Mouse (Mus musculus) heart, embryonic 15.5 days (tissue): ENCODE results near the gene Il17re. TPM values are rescaled to one million over a fixed set of nuclear protein-coding genes. Genes with fewer than 3 reads are reported as not detected.

Source experiments
- ATAC-seq: fragments of 200-750 bp; cut with Nextera tagmentation; replicated peaks from 2 replicates; pipeline ENCODE4 v1.8.0; 2017; ENCODE audit warnings: low read depth, moderate TSS enrichment; ENCODE audit not compliant: insufficient number of reproducible peaks, insufficient read depth, low FRiP score
- H3K27ac ChIP-seq: fragments of 300-500 bp; sonication (generic); 2 replicates; pipeline ENCODE4 v1.5.1; 2015; ENCODE audit warnings: mild to moderate bottlenecking, inconsistent platforms
- H3K27me3 ChIP-seq: fragments of 300-500 bp; sonication (generic); 2 replicates; pipeline ENCODE4 v1.6.1; 2015; ENCODE audit warnings: inconsistent platforms
- H3K36me3 ChIP-seq: fragments of 300-500 bp; sonication (generic); 2 replicates; pipeline ENCODE4 v1.6.1; 2015; ENCODE audit warnings: mild to moderate bottlenecking, inconsistent platforms
- H3K4me1 ChIP-seq: fragments of 300-500 bp; sonication (generic); replicated peaks from 2 replicates; pipeline ENCODE4 v1.6.1; 2015; ENCODE audit warnings: inconsistent platforms
- H3K4me2 ChIP-seq: fragments of 300-500 bp; sonication (generic); 2 replicates; pipeline ENCODE4 v1.6.1; 2015; ENCODE audit warnings: inconsistent platforms, mild to moderate bottlenecking, moderate library complexity
- H3K4me3 ChIP-seq: fragments of 300-500 bp; sonication (generic); 2 replicates; pipeline ENCODE4 v1.5.1; 2015; ENCODE audit warnings: mild to moderate bottlenecking, inconsistent platforms
- H3K9ac ChIP-seq: fragments of 300-500 bp; sonication (generic); 2 replicates; pipeline ENCODE4 v1.6.1; 2015; ENCODE audit warnings: mild to moderate bottlenecking, inconsistent platforms
- H3K9me3 ChIP-seq: fragments of 300-500 bp; sonication (generic); replicated peaks from 2 replicates; pipeline ENCODE4 v1.6.1; 2016; ENCODE audit warnings: inconsistent platforms
- WGBS: fragments of 180-500 bp; shearing (Covaris S2); methylation state at CpG from one replicate; pipeline ENCODE4 v1.1.7; 2015; ENCODE audit warnings: mixed read lengths; 5-methylcytosine and 5-hydroxymethylcytosine counted together
- polyA plus RNA-seq: library from polyadenylated mRNA; unstranded; fragments of >200 nt; fragmentation: Nextera tagmentation; extraction: Ambion mirVana; gene quantifications from 2 replicates; pipeline ENCODE4 v1.2.1, GENCODE M21; 2015

Gene Il17re
- polyA plus RNA-seq = 1.4 and 3.5 TPM in 2 replicates

DNA sequence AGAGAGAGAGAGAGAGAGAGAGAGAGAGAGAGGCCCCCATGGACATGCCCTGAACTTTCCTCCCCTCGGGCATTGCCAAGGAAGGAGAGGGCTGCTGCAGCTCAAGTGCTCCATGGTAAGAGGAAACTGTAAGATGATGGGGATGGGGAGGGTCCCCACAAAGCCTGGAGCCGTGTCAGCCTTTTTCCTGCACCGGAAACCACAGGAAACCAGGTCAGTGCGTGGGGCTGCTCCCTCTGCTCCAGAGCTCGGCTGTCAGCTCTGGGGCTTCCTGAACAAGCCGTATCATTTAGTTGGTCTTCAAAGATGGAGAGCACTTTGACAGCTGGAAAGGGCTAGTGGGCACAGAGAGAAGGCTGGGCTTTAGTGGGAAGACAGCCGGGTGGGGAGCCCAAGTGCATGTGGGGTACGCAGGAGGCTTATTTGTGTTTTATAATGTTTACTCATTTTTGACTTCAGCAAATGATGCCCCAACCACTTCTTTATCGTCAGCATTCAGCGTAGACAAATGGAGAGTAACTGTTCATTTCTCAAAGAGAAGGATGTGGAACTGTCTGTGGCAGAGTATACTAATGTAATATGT lies at the start of gene Il17re:
Gene Il17re, plus strand, starts transcription at position 533 of the 583 bp plus-strand sequence.
- Histone ChIP-seq H3K4me2 (no peak within 1 kb of the TSS), H3K27ac (no peak within 1 kb of the TSS), H3K36me3 (no peaks in the 10 kb centered on the region), H3K4me3 (no peak within 1 kb of the TSS), H3K9ac (no peak within 1 kb of the TSS), H3K27me3 (no peaks in the 10 kb centered on the region; the same call in 1 of the 2 replicates), H3K4me1 (no peaks in the 10 kb centered on the region), H3K9me3 (no peaks in the 10 kb centered on the region)
- 54% methylated on average over 10 of the region's 10 CpGs for WGBS
- no peak for ATAC-seq

DNA sequence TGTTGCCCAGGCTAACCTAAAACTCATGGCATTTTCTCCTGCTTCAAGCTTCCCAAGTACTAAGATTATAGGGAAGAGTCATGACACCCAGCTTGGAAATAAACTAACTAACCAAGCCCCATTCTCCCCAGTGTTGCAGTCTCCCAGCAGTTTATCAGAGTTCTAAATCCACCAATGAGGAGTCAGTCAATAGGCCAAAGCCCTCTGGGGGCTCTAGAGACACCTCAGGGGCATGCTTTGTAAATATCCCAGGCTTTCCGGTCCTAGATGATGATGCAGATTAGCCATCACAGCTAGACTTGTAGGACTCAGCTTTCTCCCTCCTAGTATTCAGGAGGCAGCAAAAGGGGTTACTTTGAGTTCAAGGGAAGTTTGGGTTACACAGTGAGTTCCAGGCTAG lies 48.3 kb upstream of the Il17re start:
- ATAC-seq = no peak
- H3K4me2 ChIP-seq = no peak overlapping the region
- no peak overlapping the region for H3K4me3 ChIP-seq
- 77% methylated on average over 1 of the region's 1 CpGs for whole genome bisulfite sequencing
- no peaks in the 10 kb centered on the region for H3K4me1 ChIP-seq
- no peaks in the 10 kb centered on the region for H3K36me3 ChIP-seq
- no peak overlapping the region for H3K9ac ChIP-seq
- H3K9me3 ChIP-seq = no peaks in the 10 kb centered on the region
- no peaks in the 10 kb centered on the region for H3K27me3 ChIP-seq
- no peak overlapping the region for H3K27ac ChIP-seq

DNA sequence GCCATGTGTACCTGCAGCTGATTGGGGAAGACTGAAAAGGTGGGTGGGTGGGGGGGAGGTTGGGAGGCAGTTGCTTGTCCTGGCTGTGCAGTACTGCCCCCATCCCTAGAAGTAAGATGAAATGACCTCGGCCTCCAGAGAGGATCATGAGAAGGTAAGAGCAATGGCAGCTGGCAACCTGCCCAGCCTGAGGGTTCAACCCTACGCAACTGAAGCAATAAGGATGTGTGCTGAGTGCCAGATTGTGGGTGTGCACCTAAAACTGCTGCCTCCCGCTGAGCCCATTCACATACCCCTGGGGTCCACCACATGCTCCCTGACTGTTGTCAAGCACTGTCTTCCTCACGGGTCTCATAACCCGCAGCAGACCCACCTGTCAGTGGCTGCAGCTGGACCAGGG lies 41.9 kb upstream of the Il17re start:
- no peak for ATAC-seq
- no peaks in the 10 kb centered on the region for H3K27me3 ChIP-seq
- peaks cover 15% of the 10 kb centered on the region for H3K4me1 ChIP-seq
- no peak overlapping the region for H3K27ac ChIP-seq
- no peak overlapping the region for H3K9ac ChIP-seq
- no peaks in the 10 kb centered on the region; the same call in 1 of the 2 replicates for H3K36me3 ChIP-seq
- no peak overlapping the region for H3K4me3 ChIP-seq
- no peak overlapping the region for H3K4me2 ChIP-seq
- H3K9me3 ChIP-seq = no peaks in the 10 kb centered on the region
- WGBS = 67% methylated on average over 5 of the region's 5 CpGs

DNA sequence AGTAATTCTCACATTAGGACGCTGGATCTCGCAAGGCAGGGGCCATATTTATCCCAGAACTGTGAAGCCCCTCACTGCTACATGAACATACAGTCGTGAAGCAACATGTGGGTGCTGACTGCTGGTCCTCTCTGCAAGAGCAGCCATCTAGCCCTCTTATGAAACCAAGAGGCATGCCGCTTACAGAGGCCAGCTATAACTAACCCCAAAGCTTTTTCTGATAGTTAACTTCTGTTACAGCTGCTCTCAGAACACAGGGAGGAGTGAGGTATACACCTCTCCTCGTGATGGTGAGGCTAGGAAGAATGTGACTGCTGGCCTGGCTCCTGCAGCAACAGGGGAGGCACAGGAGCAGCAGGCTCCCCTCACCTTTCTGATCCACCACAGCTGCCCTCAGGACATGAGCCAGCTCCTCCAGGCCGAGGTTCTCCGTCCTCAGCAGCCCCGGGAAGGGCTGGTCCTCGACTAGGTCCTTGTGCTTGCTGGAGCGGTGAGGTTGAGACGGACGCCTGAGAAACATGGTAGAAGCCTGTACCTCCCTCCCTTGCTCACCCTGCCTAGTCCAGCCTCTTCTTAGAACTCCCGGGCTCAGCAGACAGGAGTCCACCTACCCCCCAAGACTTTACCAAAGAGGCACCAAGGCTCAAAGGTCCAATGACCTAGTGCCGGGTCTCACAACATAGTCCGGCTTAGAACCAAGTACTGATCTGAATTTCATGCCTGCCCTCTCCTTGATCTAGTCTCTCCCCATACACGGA lies 39.7 kb upstream of the Il17re start:
- H3K4me1 ChIP-seq = peaks cover 15% of the 10 kb centered on the region
- no peak overlapping the region for H3K27ac ChIP-seq
- WGBS = 13% methylated on average over 16 of the region's 16 CpGs
- H3K36me3 ChIP-seq = no peaks in the 10 kb centered on the region; the same call in 1 of the 2 replicates
- H3K4me2 ChIP-seq = peak overlapping the region; percentile 86
- no peaks in the 10 kb centered on the region for H3K27me3 ChIP-seq
- peak; percentile 49 for ATAC-seq
- H3K9ac ChIP-seq = peak overlapping the region; percentile 69
- peak overlapping the region; percentile 66 for H3K4me3 ChIP-seq
- H3K9me3 ChIP-seq = no peaks in the 10 kb centered on the region

DNA sequence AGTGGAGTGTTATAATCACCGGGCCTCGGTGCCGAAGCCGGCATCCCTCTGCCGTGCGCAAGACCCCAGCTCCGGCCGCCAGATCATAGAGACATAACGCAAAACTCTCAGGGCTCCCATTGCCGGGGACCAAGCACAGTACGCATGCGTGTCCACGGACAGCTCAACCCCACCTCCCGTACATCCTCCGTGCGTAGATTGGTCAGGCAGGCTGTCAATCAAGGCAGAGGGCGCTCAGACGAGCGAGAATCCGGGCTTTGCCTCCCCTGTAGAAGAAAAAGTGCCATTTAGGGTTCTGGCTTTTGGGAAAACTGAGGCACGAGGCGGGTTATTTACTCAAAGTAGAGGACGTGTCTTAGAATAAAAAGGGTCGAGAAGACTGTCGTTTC lies 39.1 kb upstream of the Il17re start, which contains the start of gene Rpusd3:
Gene Rpusd3, minus strand, starts transcription at position 142 of the 389 bp plus-strand sequence.
- Histone ChIP-seq H3K4me3 (peak within 1 kb of the TSS; percentile 66), H3K9me3 (no peaks in the 10 kb centered on the region), H3K4me2 (peak within 1 kb of the TSS; percentile 86), H3K27ac (no peak within 1 kb of the TSS), H3K9ac (peak within 1 kb of the TSS; percentile 69), H3K27me3 (no peaks in the 10 kb centered on the region), H3K36me3 (no peaks in the 10 kb centered on the region; the same call in 1 of the 2 replicates), H3K4me1 (peaks cover 15% of the 10 kb centered on the region)
- ATAC-seq = peak; percentile 96
- WGBS = under 1% methylated on average over 25 of the region's 25 CpGs

DNA sequence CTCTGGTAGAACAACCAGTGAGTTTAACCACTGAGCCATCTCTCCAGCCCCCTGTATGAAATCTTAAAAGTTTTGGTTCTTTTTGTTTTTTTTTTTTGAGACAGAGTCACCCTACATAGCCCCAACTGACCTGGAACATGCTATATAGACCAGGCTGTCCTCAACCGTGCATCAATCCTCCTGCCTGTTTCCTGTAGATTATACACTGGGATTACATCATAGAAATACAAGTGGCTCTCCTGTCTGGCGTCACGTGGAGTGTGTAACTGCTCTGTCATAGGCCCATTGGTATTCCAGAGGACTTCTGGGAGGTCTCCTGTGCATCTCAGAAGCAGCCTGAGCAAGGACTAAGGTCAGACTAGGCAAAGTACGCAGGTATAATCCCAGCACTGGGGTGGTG lies 35.3 kb upstream of the Il17re start:
- peaks cover 11% of the 10 kb centered on the region for H3K4me1 ChIP-seq
- no peak overlapping the region for H3K27ac ChIP-seq
- H3K9me3 ChIP-seq = no peaks in the 10 kb centered on the region
- H3K4me2 ChIP-seq = no peak overlapping the region
- H3K36me3 ChIP-seq = no peaks in the 10 kb centered on the region
- H3K27me3 ChIP-seq = no peaks in the 10 kb centered on the region
- WGBS = 60% methylated on average over 4 of the region's 4 CpGs
- ATAC-seq = no peak
- H3K4me3 ChIP-seq = no peak overlapping the region
- H3K9ac ChIP-seq = no peak overlapping the region

DNA sequence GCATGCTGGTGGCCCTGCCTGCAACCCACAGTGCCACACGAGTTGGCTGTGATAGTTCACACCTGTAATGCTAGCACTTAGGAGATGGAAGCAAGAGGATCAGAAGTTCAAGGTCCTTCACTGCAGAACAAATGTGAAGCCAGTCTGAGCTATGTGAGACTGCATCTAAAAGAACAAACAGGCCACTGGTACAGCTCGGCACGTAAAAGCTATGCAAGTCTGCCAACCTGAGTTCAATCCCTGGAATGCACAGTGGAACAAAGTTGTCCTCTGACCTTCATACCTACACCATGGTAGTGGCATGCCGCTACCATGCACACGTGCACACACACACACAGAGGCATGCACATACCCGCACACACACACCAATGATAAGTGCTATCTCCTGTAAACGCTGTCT lies 34.1 kb upstream of the Il17re start:
- 81% methylated on average over 7 of the region's 7 CpGs for WGBS
- no peaks in the 10 kb centered on the region for H3K27me3 ChIP-seq
- H3K36me3 ChIP-seq = no peaks in the 10 kb centered on the region
- H3K4me2 ChIP-seq = no peak overlapping the region
- no peak overlapping the region for H3K4me3 ChIP-seq
- H3K9ac ChIP-seq = no peak overlapping the region
- peaks cover 4% of the 10 kb centered on the region for H3K4me1 ChIP-seq
- ATAC-seq = no peak
- no peak overlapping the region for H3K27ac ChIP-seq
- no peaks in the 10 kb centered on the region for H3K9me3 ChIP-seq

DNA sequence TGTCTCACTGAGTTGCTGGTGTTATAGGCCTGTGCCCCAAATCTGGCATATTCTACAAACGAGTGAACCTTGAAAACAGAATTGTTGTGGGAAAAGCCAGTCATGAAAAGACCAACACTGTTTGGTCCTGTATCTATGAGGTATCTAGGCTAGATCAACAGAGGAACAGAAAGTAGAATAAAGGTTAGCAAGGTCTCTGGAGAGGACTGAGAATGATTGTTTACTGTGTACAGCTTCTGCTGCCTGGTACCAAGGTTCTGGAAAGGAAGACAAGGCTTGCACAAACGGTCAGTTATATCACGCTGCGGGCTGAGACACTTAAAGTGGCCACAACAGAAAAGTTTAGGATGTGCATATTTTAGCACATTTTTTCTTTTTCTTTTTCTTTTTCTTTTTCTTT lies 31.6 kb upstream of the Il17re start:
- 84% methylated on average over 4 of the region's 4 CpGs for WGBS
- H3K4me1 ChIP-seq = no peaks in the 10 kb centered on the region

DNA sequence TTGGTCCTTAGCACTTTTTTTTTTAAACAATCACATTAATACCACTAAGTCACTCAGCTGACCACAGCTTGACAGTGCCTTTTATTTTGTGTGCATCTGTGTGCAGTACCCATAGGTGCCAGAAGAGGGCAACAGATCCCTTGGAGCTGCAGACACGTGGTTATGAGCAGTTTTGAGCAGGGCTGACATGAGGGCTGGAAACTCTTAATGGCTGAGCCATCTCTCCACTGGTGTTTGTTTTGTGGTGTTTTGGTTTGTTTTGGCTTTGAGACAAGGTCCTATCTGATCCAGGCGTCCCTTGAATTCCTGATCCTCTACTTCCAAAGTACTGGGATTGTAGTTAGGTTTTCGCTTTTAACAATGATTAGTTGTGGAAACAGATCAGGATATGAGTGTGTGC lies 30.9 kb upstream of the Il17re start:
- H3K36me3 ChIP-seq = no peaks in the 10 kb centered on the region
- ATAC-seq = no peak
- no peaks in the 10 kb centered on the region for H3K27me3 ChIP-seq
- WGBS = 56% methylated on average over 3 of the region's 3 CpGs
- H3K4me2 ChIP-seq = no peak overlapping the region
- H3K27ac ChIP-seq = no peak overlapping the region
- H3K4me1 ChIP-seq = 0 out of 2 replicates have a peak, but pooled peaks cover 2% of the 10 kb centered on the region
- no peaks in the 10 kb centered on the region for H3K9me3 ChIP-seq
- no peak overlapping the region for H3K9ac ChIP-seq
- H3K4me3 ChIP-seq = no peak overlapping the region

More for the DNA sequence above, 31.6 kb upstream of the Il17re start:
- Histone ChIP-seq H3K9me3 (no peaks in the 10 kb centered on the region), H3K4me2 (no peak overlapping the region), H3K27ac (no peak overlapping the region), H3K4me3 (no peak overlapping the region), H3K9ac (no peak overlapping the region), H3K27me3 (no peaks in the 10 kb centered on the region), H3K36me3 (no peaks in the 10 kb centered on the region)
- ATAC-seq = no peak

DNA sequence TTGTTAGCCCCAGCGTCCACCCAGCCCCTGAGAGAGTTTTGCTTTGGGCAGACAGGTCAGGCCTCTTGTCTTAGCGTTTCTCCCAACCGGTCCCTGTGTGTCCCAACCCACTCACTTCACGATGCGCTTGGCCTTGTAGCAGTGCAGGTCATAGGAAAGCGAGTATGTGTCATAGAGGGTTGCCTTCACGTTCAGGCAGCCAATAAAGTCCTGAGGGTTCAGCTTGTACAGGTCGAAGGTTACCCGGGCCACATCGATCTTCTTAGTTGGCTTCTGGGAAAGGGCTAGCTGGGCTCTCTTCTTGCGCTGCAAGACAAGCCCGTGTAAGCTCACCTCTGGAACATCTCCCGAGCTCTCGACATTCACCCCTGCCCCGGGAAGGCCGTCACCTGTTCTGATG lies 30.3 kb upstream of the Il17re start:
- H3K27ac ChIP-seq = no peak overlapping the region
- WGBS = 88% methylated on average over 16 of the region's 16 CpGs
- no peak overlapping the region for H3K9ac ChIP-seq
- no peaks in the 10 kb centered on the region for H3K36me3 ChIP-seq
- ATAC-seq = no peak
- H3K9me3 ChIP-seq = no peaks in the 10 kb centered on the region
- no peak overlapping the region for H3K4me3 ChIP-seq
- H3K27me3 ChIP-seq = no peaks in the 10 kb centered on the region
- 0 out of 2 replicates have a peak, but pooled peaks cover 2% of the 10 kb centered on the region for H3K4me1 ChIP-seq
- H3K4me2 ChIP-seq = no peak overlapping the region

DNA sequence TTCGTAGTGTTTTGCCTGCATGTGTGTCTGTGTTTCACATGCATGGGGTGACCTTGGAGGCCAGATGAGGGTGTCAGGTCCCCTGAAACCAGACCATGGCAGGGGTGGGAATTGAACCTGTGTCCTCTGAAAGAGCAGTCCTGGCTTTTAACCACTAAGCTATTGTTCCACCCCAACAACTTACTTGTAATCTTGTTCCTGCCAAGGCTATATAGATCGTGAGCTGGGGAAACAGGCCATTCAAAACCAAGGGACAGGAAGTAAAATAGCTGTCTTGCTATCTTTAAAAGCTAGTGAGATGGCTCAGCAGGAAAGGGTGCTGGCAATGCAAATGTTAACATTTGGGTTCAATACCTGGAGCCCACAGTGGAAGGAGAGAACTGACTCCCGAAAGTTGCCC lies 28.3 kb upstream of the Il17re start:
- 67% methylated on average over 3 of the region's 3 CpGs for WGBS
- H3K9me3 ChIP-seq = no peaks in the 10 kb centered on the region
- no peak for ATAC-seq
- H3K36me3 ChIP-seq = no peaks in the 10 kb centered on the region
- H3K27ac ChIP-seq = no peak overlapping the region
- H3K4me2 ChIP-seq = no peak overlapping the region
- H3K4me1 ChIP-seq = 0 out of 2 replicates have a peak, but pooled peaks cover 2% of the 10 kb centered on the region
- H3K4me3 ChIP-seq = no peak overlapping the region
- H3K27me3 ChIP-seq = no peaks in the 10 kb centered on the region
- no peak overlapping the region for H3K9ac ChIP-seq
